Mouse (Mus musculus): ENCODE results near the gene Scfd2. TPM values are rescaled to one million over a fixed set of nuclear protein-coding genes. Genes with fewer than 3 reads are reported as not detected.

Gene Scfd2
- total RNA-seq, 4 experiments from 2014 or later, result 8.4 to 11.9 (median 11.1) TPM

GRCm38 (mm10) chr5:74313542-74313941 lies 218.0 kb downstream of the Scfd2 start:
- no peak for DNase-seq (ENCODE audit: low spot score in 2 of 2)

DNA sequence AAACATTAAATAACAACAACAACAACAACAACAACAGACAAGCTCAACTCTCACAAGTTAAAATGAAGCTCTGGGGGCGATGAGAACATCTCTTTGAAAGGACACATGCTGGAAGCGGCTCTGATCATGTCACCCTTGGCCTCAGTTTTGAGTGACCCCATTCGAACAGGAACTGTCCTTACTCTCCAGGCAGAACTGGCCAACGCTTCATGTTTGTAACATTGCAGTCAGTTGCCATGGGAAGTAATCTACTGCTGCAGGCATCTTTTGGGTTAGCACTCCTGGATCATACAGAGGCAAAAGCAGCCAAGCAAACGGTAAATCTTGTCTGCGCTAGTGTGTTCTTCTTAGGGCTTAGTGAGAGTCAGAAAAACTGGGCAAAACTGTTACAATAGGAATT lies 219.7 kb downstream of the Scfd2 start:
- peak; percentile 22 to 24 for DNase-seq (ENCODE audit: low spot score in 2 of 2)

DNA sequence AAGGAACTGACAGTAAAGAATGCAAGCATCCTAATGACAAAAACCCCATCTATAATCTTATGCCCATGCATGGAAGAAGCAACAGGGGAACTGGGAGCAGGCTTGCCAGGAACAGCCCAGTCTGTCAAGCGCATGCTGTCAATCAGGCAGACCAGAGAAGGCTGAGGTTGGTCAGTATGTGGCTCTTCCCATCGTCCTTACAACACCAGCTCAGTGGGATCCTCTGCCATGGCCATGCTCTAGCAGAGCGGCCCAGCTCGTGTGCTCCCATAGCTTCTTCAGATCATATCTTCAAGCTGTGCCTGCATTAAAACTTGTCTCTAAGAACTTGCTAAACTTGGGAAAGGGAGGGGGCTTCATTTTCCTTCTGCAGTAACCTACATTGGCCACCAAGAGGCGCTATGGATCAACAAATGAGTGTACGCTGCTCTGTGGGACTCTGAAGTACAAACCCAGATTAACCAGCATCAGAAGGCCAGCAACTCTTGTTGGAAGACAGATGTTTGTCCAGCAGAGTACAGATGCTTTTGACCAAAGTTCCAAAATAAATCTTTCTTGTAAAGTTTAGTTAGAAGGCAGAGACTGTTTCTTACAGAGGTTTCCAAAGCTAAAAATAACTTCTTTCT lies 220.2 kb downstream of the Scfd2 start:
- peak in 1 of 2 experiments; percentile 20 for DNase-seq (ENCODE audit: low spot score in 2 of 2)

DNA sequence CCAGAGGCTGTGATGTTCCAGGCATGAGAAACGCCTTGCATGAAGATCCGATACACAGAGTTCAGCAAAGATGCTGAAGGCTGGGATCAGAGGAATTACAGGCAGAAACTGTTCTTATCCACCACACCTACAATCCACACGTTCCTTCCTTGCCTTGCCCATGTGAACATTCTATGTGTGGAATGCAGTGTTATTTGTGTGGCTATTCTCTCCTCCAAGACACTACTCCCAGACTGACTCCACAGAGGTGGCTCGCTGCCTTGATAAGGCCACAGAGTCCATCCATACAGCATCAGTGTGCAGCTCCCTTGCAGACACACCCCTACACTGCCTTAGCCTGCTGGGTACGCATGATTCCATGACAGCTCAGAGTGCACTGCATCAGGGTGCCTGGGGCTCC lies 221.5 kb downstream of the Scfd2 start:
- no peak for DNase-seq (ENCODE audit: low spot score in 2 of 2)

GRCm38 (mm10) chr5:74307242-74307641 lies 224.3 kb downstream of the Scfd2 start:
- DNase-seq (ENCODE audit: low spot score in 2 of 2), result no peak

DNA sequence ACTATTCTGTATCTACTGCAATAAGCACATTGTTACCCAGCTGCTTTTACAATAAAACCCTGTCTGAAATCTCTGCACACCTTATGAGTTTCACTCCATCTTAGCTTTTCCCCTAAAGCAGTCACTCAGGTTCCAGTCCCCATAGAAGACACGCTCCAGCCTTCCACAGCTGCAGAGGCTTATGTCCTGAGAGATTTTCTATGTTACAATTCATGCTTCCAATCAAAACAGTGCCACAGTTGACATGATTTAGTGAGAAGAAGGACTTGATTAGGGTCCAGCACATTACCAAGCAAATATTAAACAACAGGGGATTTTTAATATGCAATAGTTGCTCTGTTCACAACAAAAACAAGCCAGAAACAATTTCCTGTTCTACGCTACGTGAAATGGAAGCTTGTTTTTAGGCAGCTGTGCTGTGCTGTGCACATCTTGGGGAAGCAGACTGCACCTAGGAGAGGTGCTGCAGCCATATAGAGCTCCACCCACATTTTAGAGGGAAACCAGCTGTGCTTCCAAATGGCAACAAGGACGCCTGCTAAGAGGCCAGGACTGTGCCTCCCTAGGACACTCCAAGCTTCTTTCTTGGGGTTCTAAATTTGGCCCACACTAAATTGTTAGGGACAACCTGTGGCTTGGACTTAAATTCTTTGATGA lies 225.9 kb downstream of the Scfd2 start:
- DNase-seq (ENCODE audit: low spot score in 2 of 2), result no peak

GRCm38 (mm10) chr5:74304767-74305166 lies 226.8 kb downstream of the Scfd2 start:
- DNase-seq (ENCODE audit: low spot score in 2 of 2), result peak; percentile 29 to 62

DNA sequence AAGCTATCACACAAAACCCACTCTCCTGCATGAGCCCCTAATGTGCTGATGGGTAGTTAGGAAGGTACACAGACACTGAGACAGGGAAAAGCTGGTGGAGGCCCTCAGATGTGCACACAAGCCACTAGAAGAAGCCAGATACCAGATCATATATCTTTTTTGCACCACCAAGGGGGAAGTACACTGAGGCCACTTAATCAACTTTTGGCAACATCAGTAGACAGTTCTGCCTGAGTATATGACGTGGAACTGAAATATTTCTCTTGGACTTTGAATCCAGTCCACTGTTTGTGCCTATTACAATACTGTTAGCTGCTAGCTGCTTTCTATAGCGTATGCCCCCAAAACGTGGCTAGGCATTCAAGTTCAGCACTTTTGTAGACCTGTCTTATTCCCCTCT lies 229.2 kb downstream of the Scfd2 start:
- DNase-seq (ENCODE audit: low spot score in 2 of 2), result no peak

- no peak for DNase-seq (ENCODE audit: low spot score in 2 of 2)
Observed at GRCm38 (mm10) chr5:74301443-74301842, 230.1 kb downstream of the Scfd2 start.

- DNase-seq (ENCODE audit: low spot score in 2 of 2), result no peak
Observed at GRCm38 (mm10) chr5:74300931-74301330, 230.6 kb downstream of the Scfd2 start.

DNA sequence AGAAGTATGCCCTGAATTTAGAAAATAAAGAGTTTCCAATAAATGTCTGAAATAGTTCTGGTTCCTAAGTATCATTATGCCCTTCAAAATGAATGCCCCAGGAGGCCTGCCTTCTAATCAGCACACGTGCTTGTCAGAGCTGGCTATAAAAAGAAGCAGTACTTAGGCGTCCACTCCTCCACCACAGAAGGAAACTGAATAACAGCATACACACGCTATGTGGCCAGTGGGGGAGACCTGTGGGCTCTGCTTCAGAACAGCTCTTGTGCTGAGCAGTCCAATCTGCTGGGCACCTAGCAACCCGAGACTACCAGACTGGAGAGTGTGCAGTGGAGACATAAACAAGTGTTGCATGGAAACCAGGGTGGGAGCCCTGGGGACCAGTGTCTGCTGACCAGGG lies 231.4 kb downstream of the Scfd2 start:
- no peak for DNase-seq (ENCODE audit: low spot score in 2 of 2)

DNA sequence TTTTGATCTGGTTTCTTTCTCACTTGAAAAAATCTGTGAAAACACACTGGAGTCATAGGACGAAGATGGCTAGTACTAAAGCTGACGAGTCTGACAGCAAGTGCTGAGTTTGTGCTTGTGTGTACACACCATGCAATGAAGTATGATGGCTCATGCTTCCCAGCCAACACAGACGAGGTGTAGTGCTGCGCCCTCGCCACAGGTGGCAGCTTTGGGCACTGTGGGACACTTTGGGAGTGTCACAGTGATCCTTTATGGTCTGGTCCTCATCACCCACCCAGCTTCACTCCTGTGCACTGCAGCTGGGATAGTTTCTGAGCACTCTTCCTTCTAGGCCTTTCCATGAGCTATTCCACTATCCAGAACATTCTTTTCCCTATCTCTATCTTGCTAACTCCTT lies 234.4 kb downstream of the Scfd2 start:
- no peak for DNase-seq (ENCODE audit: low spot score in 2 of 2)

DNA sequence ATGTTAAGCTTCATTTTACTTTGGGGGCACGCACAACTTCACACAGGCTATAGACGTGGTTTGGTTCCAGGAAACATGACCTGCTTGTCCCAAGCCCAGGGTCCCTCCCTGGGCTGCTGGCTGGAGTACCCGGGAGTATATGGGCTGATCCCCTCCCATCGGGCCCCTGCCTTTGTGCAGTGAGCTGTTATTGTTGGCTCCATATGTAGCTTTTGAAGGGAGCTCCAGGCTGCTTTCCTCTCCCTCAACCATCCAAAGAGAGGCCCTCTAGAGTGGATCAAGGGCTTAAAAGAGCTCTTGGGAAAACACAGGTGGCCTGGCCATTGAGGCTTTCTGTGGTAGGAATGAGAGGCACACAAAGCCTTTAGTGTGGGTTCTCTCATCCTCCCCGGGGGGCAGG lies 235.5 kb downstream of the Scfd2 start:
- no peak for DNase-seq (ENCODE audit: low spot score in 2 of 2)

DNA sequence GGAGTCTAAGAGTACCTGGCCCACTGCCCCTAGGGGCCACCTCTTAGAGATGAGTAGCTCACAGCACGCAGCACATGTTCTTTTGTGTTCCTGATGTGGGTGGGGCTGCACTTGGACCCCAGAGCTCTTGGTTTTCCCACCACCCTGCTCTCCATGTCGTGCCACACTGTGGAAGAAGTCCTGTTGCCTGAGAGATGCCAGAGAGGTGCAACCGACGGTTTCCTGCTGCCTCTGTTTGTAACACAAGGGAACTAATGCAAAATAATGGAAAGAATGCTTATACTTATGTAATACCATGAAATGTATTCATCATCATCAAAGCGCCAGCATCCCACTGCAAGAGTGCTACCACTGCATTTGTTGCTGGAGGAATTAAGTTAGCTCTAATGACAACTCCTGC lies 238.0 kb downstream of the Scfd2 start:
- DNase-seq (ENCODE audit: low spot score in 2 of 2), result no peak

DNA sequence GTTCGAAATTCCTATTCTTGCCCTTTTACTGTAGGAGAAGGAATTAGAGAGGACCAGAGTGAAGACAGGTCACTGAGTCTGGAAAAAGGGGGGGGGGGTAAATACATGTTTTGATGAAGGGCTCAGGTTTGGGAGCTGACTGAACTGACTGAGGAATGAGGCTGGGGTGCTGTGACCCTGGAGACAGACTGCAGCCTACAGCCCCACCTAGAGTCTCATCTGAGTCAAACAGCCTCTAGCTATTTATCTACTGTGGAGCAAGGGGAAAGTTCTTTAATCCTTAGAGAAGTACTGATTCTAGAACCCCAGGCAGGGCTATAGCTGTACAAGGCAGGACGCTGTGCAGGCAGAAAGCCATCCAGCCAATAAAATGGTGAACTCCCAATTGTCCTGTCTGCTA lies 239.5 kb downstream of the Scfd2 start:
- no peak for DNase-seq (ENCODE audit: low spot score in 2 of 2)

DNA sequence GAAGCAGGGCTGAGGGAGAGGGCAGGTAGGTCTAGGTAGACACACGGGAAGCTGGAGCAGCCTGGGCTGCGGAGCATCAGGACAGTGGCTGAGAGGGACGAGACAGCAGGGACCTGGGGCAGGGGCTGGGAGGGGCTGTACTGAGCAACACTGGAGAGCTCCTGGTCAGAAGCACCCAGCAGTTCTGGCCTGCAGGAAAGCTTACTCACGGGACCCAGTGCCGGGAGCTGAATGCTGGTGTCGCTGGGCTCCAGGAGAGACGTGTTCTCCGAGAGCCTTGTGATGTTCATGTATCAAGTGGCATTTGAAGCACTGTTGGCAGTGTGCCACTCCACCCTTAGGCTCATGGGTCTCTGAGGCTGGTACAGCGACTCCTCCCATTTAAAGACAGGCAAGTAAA lies 240.0 kb downstream of the Scfd2 start:
- DNase-seq (ENCODE audit: low spot score in 2 of 2), result no peak

GRCm38 (mm10) chr5:74289957-74290356 lies 241.6 kb downstream of the Scfd2 start:
- DNase-seq (ENCODE audit: low spot score in 2 of 2), result no peak

DNA sequence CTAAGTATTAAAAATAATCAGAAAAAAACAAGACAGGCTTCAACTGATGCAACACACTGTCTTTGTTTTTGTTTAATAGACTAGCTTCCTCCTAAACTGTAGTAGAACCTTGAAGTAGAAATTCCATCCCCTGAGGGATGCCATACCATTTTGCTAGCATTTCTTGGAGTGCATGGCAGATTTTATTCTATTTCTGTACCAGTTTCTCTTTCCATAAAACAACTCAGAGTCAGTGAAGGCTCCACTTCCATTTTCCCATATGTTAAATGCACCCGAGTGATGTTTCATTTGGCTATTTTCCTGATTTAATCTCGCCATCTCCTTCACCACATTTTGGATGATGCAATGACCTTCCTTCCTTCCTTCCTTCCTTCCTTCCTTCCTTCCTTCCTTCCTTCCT lies 243.4 kb downstream of the Scfd2 start:
- DNase-seq (ENCODE audit: low spot score in 2 of 2), result no peak

DNA sequence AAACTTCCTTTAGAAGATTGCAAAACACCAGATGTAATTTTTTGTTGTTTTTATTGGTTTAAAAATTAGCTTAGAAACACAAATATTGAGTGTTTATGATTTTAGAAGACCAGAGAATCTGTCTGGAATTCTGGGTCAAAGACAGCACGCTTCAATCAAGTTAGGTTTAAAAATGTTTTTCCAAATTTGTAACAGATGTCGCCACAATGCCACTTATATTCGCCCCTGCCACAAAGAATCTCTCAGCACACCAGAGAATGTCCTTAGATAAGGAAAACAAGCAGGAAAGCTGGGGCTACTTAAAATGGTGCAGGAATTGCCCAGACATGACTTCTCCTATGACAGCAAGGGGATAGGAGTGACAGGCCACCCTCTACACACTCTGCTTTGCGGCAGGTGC lies 245.3 kb downstream of the Scfd2 start:
- no peak for DNase-seq (ENCODE audit: low spot score in 2 of 2)

DNA sequence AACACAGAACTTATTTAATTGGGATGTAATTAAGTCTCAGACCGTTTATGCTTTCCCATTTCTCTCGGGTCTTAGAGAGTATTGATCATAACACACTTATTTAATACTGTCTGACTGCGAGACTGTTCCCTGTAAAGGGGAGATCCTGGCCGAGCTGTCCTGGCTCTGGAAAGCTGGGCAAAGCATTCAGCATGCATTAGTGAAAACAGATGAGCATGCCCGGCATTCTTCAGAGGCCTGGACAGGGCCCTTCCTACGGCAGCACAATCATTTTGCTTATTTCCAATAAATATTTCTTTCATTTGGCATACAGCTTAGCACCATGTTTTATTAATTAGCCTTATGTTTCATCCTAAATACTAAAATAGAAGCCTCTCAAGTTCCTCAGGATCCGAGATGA lies 245.8 kb downstream of the Scfd2 start:
- no peak for DNase-seq (ENCODE audit: low spot score in 2 of 2)

DNA sequence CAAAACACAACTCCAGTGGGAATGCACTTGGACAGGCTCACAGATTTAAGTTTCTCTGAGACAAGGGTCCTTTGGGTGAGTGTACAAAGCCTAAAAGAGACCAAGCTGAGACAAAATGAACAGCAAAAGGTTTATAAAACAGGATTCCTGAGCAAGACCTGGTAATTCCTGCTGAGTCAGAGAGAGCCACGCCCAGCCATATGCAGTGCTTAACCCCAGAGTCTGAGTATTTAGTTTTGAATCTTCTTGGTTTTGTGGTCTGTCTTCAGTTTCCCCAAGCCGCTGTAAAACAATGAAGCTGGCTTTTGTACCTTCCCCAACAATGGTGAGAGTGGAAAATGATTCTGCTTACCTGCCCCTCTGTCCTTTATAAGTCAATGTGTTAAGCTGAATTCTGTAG lies 246.3 kb downstream of the Scfd2 start:
- no peak for DNase-seq (ENCODE audit: low spot score in 2 of 2)

DNA sequence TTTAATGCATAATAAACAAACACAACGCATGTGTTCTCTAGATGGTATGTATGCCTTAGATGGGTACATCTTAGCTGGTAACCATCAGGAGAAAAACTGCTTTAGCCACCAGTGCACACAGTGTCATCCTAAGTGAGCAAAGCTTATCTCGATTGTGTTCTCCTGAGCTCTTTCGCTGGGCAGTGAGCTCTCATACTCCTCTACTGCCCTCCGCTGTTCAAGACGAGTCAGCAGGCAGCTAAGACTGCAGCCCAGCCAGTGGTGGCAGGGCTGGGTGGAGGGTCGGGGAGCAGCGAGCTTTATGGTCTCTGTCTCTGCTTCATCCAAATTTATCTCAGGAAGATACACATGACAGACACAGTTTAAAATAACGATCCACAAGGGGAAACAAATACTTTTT lies 248.0 kb downstream of the Scfd2 start:
- no peak for DNase-seq (ENCODE audit: low spot score in 2 of 2)

DNA sequence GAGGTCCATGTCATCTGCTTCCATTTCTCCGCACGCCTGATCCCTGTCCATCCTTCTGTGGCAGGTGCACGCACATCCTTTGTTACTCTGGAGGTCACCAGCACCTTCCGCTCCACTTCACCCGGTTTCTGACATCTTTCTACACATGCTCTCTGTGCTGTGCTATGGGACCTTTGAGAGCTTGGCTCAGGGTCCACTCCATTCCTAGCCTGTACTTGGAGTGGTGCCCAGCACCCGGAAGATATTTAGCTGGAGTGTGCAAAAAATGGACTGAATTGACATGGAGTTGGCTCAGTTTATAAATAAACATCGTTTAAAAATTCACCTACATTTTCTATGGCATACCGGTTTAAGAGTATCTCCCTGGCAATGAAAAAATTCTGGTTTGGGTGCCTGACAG lies 250.1 kb downstream of the Scfd2 start:
- no peak for DNase-seq (ENCODE audit: low spot score in 2 of 2)

- DNase-seq (ENCODE audit: low spot score in 2 of 2), result no peak
Observed at GRCm38 (mm10) chr5:74279673-74280072, 251.9 kb downstream of the Scfd2 start.

Data from gastrocnemius, adult 8-10 months (tissue).